Mouse (Mus musculus) MEL (cell line): Measurements from ENCODE around the gene Cnfn. TPM values are rescaled to one million over a fixed set of nuclear protein-coding genes. Genes with fewer than 3 reads are reported as not detected.

Experiments
- DNase-seq: peaks from one replicate; pipeline ENCODE4 v3.0.0; 2011; ENCODE audit warnings: low read depth, low spot score
- H3K27ac ChIP-seq: 2 replicates; pipeline ENCODE4 v1.5.1; 2012; ENCODE audit warnings: low read depth, mild to moderate bottlenecking, control low read depth, low read length, moderate library complexity; ENCODE audit not compliant: control insufficient read depth
- H3K27me3 ChIP-seq, 2 experiments: fragments of 150-350 bp in 1 of 2; sonication (generic) in 1 of 2; 2 replicates each; pipeline ENCODE4 v1.6.1; 2012; ENCODE audit warnings: low read length in 2 of 2, mild to moderate bottlenecking in 2 of 2, improper control_type of control experiment in 1 of 2, moderate library complexity in 1 of 2; ENCODE audit not compliant: insufficient read depth in 2 of 2, control insufficient read depth in 1 of 2
- H3K36me3 ChIP-seq, 2 experiments: 2 replicates each; pipeline ENCODE4 v1.6.1; 2012 to 2014; ENCODE audit warnings: low read length in 2 of 2, improper control_type of control experiment in 1 of 2, inconsistent platforms in 1 of 2, mild to moderate bottlenecking in 1 of 2; ENCODE audit not compliant: insufficient read depth in 2 of 2, control insufficient read depth in 1 of 2
- H3K4me1 ChIP-seq, 2 experiments: fragments of 150-350 bp in 1 of 2; sonication (generic) in 1 of 2; 2 replicates each; pipeline ENCODE4 v1.6.1; 2012; ENCODE audit warnings: low read length in 2 of 2, improper control_type of control experiment in 1 of 2, mild to moderate bottlenecking in 1 of 2; ENCODE audit not compliant: insufficient read depth in 2 of 2, control insufficient read depth in 1 of 2
- H3K4me3 ChIP-seq, 2 experiments: fragments of 150-350 bp in 1 of 2; sonication (generic) in 1 of 2; 2 replicates each; pipeline ENCODE4 v1.5.1; 2012; ENCODE audit warnings: low read depth in 2 of 2, low read length in 2 of 2, mild to moderate bottlenecking in 2 of 2, moderate library complexity in 2 of 2, control low read depth in 1 of 2, improper control_type of control experiment in 1 of 2; ENCODE audit not compliant: control insufficient read depth in 1 of 2, insufficient read depth in 1 of 2
- H3K79me2 ChIP-seq: 2 replicates; pipeline ENCODE4 v1.6.1; 2012; ENCODE audit warnings: mild to moderate bottlenecking, low read length, moderate library complexity; ENCODE audit not compliant: control insufficient read depth, poor library complexity, insufficient read depth
- H3K9ac ChIP-seq: 2 replicates; pipeline ENCODE4 v1.6.1; 2012; ENCODE audit warnings: low read depth, mild to moderate bottlenecking, control low read depth, low read length, moderate library complexity; ENCODE audit not compliant: control insufficient read depth, poor library complexity, severe bottlenecking
- H3K9me3 ChIP-seq: fragments of 150-350 bp; sonication (generic); replicated peaks from 2 replicates; pipeline ENCODE4 v1.6.1; 2012; ENCODE audit warnings: mild to moderate bottlenecking, low read length, improper control_type of control experiment, moderate library complexity; ENCODE audit not compliant: insufficient read depth
- BHLHE40 ChIP-seq: IDR thresholded peaks from 2 replicates; pipeline ENCODE4 v1.6.1; 2012; ENCODE audit warnings: low read depth, mild to moderate bottlenecking, inconsistent platforms, low read length, improper control_type of control experiment, borderline replicate concordance
- CHD1 ChIP-seq: IDR thresholded peaks from 2 replicates; pipeline ENCODE4 v1.6.1; 2012; ENCODE audit warnings: low read depth, mild to moderate bottlenecking, inconsistent platforms, low read length, improper control_type of control experiment
- E2F4 ChIP-seq: IDR thresholded peaks from 2 replicates; pipeline ENCODE4 v1.6.1; 2011; ENCODE audit warnings: low read depth, low read length, improper control_type of control experiment, borderline replicate concordance
- EP300 ChIP-seq, 2 experiments: IDR thresholded peaks; 2 replicates each; pipeline ENCODE4 v1.6.1; 2011; ENCODE audit warnings: improper control_type of control experiment in 2 of 2, low read length in 2 of 2, low read depth in 1 of 2, mild to moderate bottlenecking in 1 of 2
- ETS1 ChIP-seq: IDR thresholded peaks from 2 replicates; pipeline ENCODE4 v1.6.1; 2012; ENCODE audit warnings: low read depth, mild to moderate bottlenecking, inconsistent platforms, low read length, improper control_type of control experiment, moderate library complexity
- GABPA ChIP-seq: IDR thresholded peaks from 2 replicates; pipeline ENCODE4 v1.6.1; 2012; ENCODE audit warnings: low read depth, mild to moderate bottlenecking, inconsistent platforms, low read length, improper control_type of control experiment, moderate library complexity
- KAT2A ChIP-seq: conservative IDR thresholded peaks from 2 replicates; pipeline ENCODE4 v1.6.1; 2012; ENCODE audit warnings: low read depth, low read length, improper control_type of control experiment, inconsistent platforms
- MEF2A ChIP-seq: IDR thresholded peaks from 2 replicates; pipeline ENCODE4 v1.6.1; 2014; ENCODE audit warnings: low read depth, mild to moderate bottlenecking, inconsistent platforms, low read length, improper control_type of control experiment; ENCODE audit not compliant: poor library complexity, insufficient replicate concordance, severe bottlenecking; ENCODE audit errors: extremely low read depth
- MXI1 ChIP-seq: IDR thresholded peaks from 2 replicates; pipeline ENCODE4 v1.6.1; 2011; ENCODE audit warnings: mild to moderate bottlenecking, low read depth, low read length, improper control_type of control experiment
- POLR2AphosphoS2 ChIP-seq: IDR thresholded peaks from 2 replicates; pipeline ENCODE4 v1.6.1; 2011; ENCODE audit warnings: low read length, improper control_type of control experiment
- POLR2AphosphoS5 ChIP-seq: IDR thresholded peaks from 2 replicates; pipeline ENCODE4 v1.6.1; 2012; ENCODE audit warnings: low read depth, borderline replicate concordance, mild to moderate bottlenecking, inconsistent platforms, low read length, moderate library complexity, mixed read lengths
- RAD21 ChIP-seq: IDR thresholded peaks from 2 replicates; pipeline ENCODE4 v1.6.1; 2011; ENCODE audit warnings: mild to moderate bottlenecking, low read depth, low read length, improper control_type of control experiment
- SIN3A ChIP-seq: IDR thresholded peaks from 2 replicates; pipeline ENCODE4 v1.6.1; 2012; ENCODE audit warnings: low read length, improper control_type of control experiment, inconsistent platforms
- TBP ChIP-seq: IDR thresholded peaks from 2 replicates; pipeline ENCODE4 v1.8.0; 2011; ENCODE audit warnings: low read depth, low read length, improper control_type of control experiment
- USF1 ChIP-seq: IDR thresholded peaks from 2 replicates; pipeline ENCODE4 v1.6.1; 2014; ENCODE audit warnings: low read depth, mild to moderate bottlenecking, inconsistent platforms, low read length, improper control_type of control experiment, moderate library complexity
- ZMIZ1 ChIP-seq: IDR thresholded peaks from 2 replicates; pipeline ENCODE4 v1.6.1; 2012; ENCODE audit warnings: low read depth, mild to moderate bottlenecking, inconsistent platforms, low read length, improper control_type of control experiment, moderate library complexity
- ZNF384 ChIP-seq: IDR thresholded peaks from 2 replicates; pipeline ENCODE4 v1.6.1; 2012; ENCODE audit warnings: low read depth, mild to moderate bottlenecking, inconsistent platforms, low read length, improper control_type of control experiment
- polyA plus RNA-seq, 2 experiments: library from polyadenylated mRNA; stranded (reverse) in 1 of 2; unstranded in 1 of 2; fragments of >175 nt in 1 of 2; fragments of >200 nt in 1 of 2; gene quantifications; 2 replicates each; pipeline versions ENCODE4 v1.2.1 to v1.2.4; 2012; ENCODE audit warnings: low replicate concordance in 2 of 2, low read depth in 1 of 2; ENCODE audit not compliant: insufficient read length in 2 of 2, insufficient read depth in 1 of 2, missing spikeins in 1 of 2
- total RNA-seq: library from RNA; depleted of rRNA; stranded (reverse); fragments of 300-350 nt; gene quantifications from 2 replicates; pipeline ENCODE4 v1.2.3, GENCODE M21; 2012

Cnfn gene
- total and polyA plus RNA-seq, 3 experiments, result not detected

- Histone ChIP-seq H3K79me2 (no peaks in the 10 kb centered on the region; the same call in 1 of the 2 replicates), H3K9ac (no peak overlapping the region), H3K36me3 (peaks cover 0 to 18% of the 10 kb centered on the region in 2 experiments; a peak in 2 of 4 replicates), H3K4me3 (no peak overlapping the region), H3K4me1 (peaks cover 13 to 26% of the 10 kb centered on the region in 2 experiments), H3K27me3 (no peaks in the 10 kb centered on the region), H3K9me3 (no peaks in the 10 kb centered on the region), H3K27ac (no peak overlapping the region)
- no peak for TF ChIP-seq ETS1
- TF ChIP-seq GABPA, result no peak
- TF ChIP-seq USF1, result no peak
- TF ChIP-seq ZNF384, result no peak
- no peak for DNase-seq
Measured at GRCm38 (mm10) chr7:25383891-25384290, 14.4 kb upstream of the Cnfn start.

GRCm38 (mm10) chr7:25383385-25383784 is 13.9 kb upstream of the Cnfn start:
- DNase-seq, result no peak
- H3K79me2 ChIP-seq, result no peaks in the 10 kb centered on the region; the same call in 1 of the 2 replicates
- TF ChIP-seq BHLHE40 (no peak), ZNF384 (no peak), ZMIZ1 (no peak), RAD21 (no peak), MEF2A (no peak), USF1 (no peak), TBP (no peak), SIN3A (no peak), KAT2A (no peak), E2F4 (no peak), CHD1 (no peak), POLR2AphosphoS2 (no peak), EP300 (IDR thresholded peaks at IDR 0.05; ENCODE audit: low read depth in 1 of 2, low read length in 2 of 2) (no peak), POLR2AphosphoS5 (no peak), MXI1 (no peak)
- TF ChIP-seq, all 39 proteins: peak for 0
- no peak overlapping the region for H3K27ac ChIP-seq
- H3K9ac ChIP-seq, result no peak overlapping the region
- H3K36me3 ChIP-seq, result peaks cover 0 to 18% of the 10 kb centered on the region in 2 experiments; a peak in 2 of 4 replicates
- peaks cover 13 to 26% of the 10 kb centered on the region in 2 experiments for H3K4me1 ChIP-seq
- no peaks in the 10 kb centered on the region for H3K27me3 ChIP-seq
- no peak overlapping the region for H3K4me3 ChIP-seq
- H3K9me3 ChIP-seq, result no peaks in the 10 kb centered on the region
